Mouse (Mus musculus) CD4-positive, CD25-positive, alpha-beta regulatory T cell, adult 4 months (primary cell): ENCODE measurements around the gene Tekt4. TPM values are rescaled to one million over a fixed set of nuclear protein-coding genes. Genes with fewer than 3 reads are reported as not detected.

Experiments used
- ATAC-seq: one replicate; pipeline ENCODE4 v1.8.0; 2017
- polyA plus RNA-seq, 2 experiments: library from polyadenylated mRNA; unstranded; fragments of 100-300 nt; shearing (Covaris generic); gene quantifications; one replicate each; pipeline ENCODE4 v1.2.1; 2017

Gene Tekt4
- not detected for polyA plus RNA-seq

- ATAC-seq, result no peak
These were observed at the start of gene Tekt4 for GRCm38 (mm10) chr17:25454272-25454671. TSS of gene Tekt4 (plus strand) at chr17:25454615.

- no peak for ATAC-seq
These were observed 49.1 kb upstream of the Tekt4 start for GRCm38 (mm10) chr17:25405224-25405895.

GRCm38 (mm10) chr17:25406011-25406441 lies 48.4 kb upstream of the Tekt4 start:
- no peak for ATAC-seq

- ATAC-seq, result no peak
These were observed 47.1 kb upstream of the Tekt4 start for GRCm38 (mm10) chr17:25407352-25407751.

GRCm38 (mm10) chr17:25408302-25408999 lies 46.0 kb upstream of the Tekt4 start:
- no peak for ATAC-seq

- no peak for ATAC-seq
These were observed 44.8 kb upstream of the Tekt4 start for GRCm38 (mm10) chr17:25409621-25410020.

GRCm38 (mm10) chr17:25410180-25410579 lies 44.2 kb upstream of the Tekt4 start:
- ATAC-seq, result no peak

GRCm38 (mm10) chr17:25410786-25411185 lies 43.6 kb upstream of the Tekt4 start:
- ATAC-seq, result no peak

GRCm38 (mm10) chr17:25411251-25411650 lies 43.2 kb upstream of the Tekt4 start:
- ATAC-seq, result no peak

- ATAC-seq, result no peak
These were observed 40.2 kb upstream of the Tekt4 start for GRCm38 (mm10) chr17:25414209-25414608.

GRCm38 (mm10) chr17:25414917-25415316 lies 39.5 kb upstream of the Tekt4 start:
- no peak for ATAC-seq

GRCm38 (mm10) chr17:25415421-25415913 lies 38.9 kb upstream of the Tekt4 start:
- no peak for ATAC-seq

- ATAC-seq, result no peak
These were observed 38.2 kb upstream of the Tekt4 start for GRCm38 (mm10) chr17:25416219-25416618.

- ATAC-seq, result no peak
These were observed 36.4 kb upstream of the Tekt4 start for GRCm38 (mm10) chr17:25417990-25418389.

- ATAC-seq, result no peak
These were observed 35.5 kb upstream of the Tekt4 start for GRCm38 (mm10) chr17:25418926-25419325.

- no peak for ATAC-seq
These were observed 33.4 kb upstream of the Tekt4 start for GRCm38 (mm10) chr17:25420998-25421397.

GRCm38 (mm10) chr17:25424526-25425080 lies 29.8 kb upstream of the Tekt4 start:
- ATAC-seq, result no peak

GRCm38 (mm10) chr17:25425996-25426395 lies 28.4 kb upstream of the Tekt4 start:
- no peak for ATAC-seq

- no peak for ATAC-seq
These were observed 27.0 kb upstream of the Tekt4 start for GRCm38 (mm10) chr17:25427441-25427840.

- ATAC-seq, result no peak
These were observed 25.2 kb upstream of the Tekt4 start for GRCm38 (mm10) chr17:25429240-25429639.

GRCm38 (mm10) chr17:25429886-25430285 lies 24.5 kb upstream of the Tekt4 start:
- no peak for ATAC-seq

GRCm38 (mm10) chr17:25430534-25430933 lies 23.9 kb upstream of the Tekt4 start:
- no peak for ATAC-seq

- no peak for ATAC-seq
These were observed 21.8 kb upstream of the Tekt4 start for GRCm38 (mm10) chr17:25432433-25433181.
